Mouse (Mus musculus) neutrophil, adult 5-6 weeks (primary cell): ENCODE results near the gene Atp1b2. TPM values are rescaled to one million over a fixed set of nuclear protein-coding genes. Genes with fewer than 3 reads are reported as not detected.
A peak's percentile ranks its signal among the peaks of the same experiment; 100 is the strongest.

Experiments used
- ATAC-seq: fragments of 151-379, 151-347 bp; 2 replicates; pipeline ENCODE4 v1.8.0; 2017; ENCODE audit warnings: mild to moderate bottlenecking, moderate TSS enrichment; ENCODE audit not compliant: insufficient number of reproducible peaks, poor library complexity, low FRiP score, severe bottlenecking; ENCODE audit errors: extremely low read depth
- total RNA-seq: library from RNA; stranded (forward); fragments of 200-1000 nt; gene quantifications from 2 replicates; pipeline ENCODE4 v1.2.3, GENCODE M21; 2017

The Atp1b2 gene
- total RNA-seq, 1 experiment from 2014 or later = not detected

DNA sequence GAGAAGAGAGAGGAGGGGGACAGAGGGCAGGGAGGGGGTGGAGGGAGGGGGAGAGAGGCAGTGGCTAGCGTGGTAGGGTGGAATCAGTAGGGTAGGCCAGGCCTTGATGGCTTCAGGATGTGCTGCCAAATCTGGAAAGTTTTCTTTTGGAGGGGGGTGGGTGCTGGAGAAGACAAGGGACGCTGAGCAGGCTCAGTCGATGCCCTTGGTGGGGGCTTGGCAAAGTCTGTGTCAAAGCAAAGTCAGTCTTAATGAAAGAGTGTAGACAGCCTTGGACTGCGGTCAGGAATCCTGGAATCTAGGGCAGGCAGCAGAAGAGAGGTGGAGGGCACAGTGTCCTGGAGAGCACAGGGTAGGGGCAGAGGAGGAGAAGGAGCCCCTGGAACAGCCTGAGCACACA lies 5.2 kb upstream of the Atp1b2 start:
- ATAC-seq = no peak

DNA sequence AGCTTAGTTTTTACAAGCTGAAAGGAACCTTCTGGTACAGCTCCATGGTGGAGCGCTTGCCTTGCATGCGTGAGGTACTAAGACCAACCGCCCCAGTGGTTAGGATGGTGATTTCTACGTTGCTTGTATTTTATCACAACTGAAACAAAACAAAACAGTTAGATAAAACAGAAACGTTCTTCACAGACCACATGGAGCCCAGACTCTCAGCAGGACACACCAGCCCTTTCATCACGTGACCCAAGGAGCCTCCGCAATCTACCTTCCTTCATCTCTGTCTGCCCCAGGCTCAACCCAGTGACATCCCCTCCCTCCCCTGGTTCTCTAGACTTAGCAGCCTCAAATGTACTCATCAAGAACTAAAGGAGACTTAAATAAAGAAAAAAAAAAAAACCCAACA lies 3.7 kb upstream of the Atp1b2 start:
- no peak for ATAC-seq

DNA sequence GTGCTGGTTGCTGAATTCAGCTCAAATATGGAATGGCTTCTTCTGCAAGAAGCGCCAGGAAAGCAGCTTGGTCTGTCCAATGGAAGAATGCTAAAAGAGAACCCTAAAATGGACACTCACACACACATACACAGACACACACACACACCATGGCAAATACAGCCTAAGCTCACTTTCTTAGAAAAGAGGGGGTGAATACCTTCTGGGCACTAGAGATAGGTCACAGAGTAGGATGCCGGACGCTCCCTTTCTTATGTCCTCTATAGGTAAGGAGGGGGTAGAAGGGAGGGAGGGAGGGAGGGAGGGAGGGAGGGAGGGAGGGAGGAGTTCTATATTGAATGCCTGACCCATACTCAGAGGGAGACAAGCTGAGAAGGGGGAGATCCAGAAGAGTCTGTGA lies 2.8 kb upstream of the Atp1b2 start:
- ATAC-seq = no peak

DNA sequence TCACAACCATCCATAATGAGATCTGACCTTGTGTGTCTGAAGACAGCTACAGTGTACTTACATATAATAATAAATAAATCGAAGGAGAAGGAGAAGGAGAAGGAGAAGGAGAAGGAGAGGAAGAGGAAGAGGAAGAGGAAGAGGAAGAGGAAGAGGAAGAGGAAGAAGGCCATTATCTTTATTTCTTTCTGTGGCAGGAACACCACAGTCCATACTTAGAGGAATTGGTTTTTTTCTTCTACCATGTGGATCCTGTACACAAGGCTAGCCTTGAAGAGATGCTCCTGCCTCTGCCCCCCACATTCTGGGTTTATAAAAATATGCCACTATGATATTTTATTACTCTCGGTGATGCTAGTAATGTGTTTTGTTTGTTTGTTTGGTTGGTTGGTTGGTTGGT lies 1.1 kb upstream of the Atp1b2 start:
- no peak for ATAC-seq

DNA sequence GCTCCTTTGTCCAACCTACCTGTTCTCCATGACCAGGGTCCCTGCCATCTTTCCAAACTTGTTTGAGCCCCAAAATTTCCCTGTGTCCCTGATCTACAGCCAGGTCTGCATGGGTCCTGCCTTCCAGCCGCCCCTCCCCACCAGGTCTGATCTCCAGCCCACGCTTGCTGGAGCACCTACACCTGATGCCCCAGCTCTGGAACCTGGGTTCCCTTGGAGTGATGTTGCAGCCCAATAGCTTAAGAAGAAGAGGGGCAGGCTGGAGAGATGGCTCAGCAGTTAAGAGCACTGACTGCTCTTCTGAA lies 701 bp upstream of the Atp1b2 start:
- no peak for ATAC-seq

DNA sequence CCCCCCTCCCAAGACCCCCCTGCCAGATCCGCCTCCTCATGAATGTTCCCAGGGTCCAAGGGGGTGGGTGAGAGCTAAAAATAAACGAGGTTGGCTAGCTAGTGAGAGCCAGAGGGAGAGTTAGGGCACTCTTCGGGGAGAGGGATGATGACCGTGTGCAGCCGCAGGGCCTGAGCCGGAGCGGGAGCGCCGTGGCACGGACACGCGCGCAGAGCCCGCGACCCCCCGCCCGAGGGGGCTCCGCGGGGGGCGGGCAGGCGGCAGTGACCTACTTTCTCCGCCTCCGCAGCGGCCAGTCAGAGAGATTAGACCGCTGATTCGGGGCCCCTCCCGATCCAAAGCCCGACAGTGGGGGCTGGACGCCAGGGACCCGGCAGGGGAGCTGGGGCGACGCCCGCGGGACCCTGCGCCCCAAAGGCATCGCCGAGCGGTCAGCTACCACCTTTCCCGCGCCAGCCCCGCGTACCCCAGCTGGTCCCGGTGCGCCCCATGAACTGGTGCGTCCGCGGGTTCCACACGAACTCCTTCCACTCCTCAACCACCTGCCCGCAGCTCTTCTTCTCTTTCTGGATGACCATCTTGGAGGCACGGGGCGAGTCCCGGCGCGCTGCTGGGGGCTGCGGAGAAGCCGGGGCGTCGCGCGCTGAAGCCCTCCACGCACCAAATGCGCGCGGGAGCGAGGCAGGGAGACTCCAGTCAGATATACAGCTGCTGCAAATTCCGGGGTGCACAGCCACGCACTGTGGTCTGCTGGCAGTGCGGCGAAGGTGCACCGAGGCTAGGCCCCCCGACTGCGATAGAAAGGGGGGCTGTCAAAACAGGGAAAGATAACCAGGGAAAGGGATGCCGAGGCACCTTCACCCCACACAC lies 712 bp downstream of the Atp1b2 start:
- ATAC-seq = no peak

DNA sequence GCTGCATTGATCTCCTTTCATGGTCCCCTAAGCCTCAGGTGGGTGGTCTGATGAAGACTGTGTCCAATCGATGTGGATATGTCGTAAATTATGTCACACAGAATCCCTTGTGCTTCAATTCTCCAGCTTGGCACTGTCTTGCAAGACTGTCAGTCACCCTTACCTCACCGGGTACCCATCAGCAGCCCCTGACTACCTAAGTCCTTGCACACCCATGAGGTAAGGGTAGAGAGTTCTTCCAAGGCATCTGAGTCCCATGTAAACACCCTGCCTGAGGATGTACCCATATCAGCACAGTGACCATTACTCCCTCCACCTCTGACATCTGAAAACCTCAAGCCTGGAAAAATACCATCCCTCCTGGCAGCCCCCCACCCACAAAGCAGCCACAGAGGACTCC lies 1.4 kb downstream of the Atp1b2 start:
- ATAC-seq = no peak

DNA sequence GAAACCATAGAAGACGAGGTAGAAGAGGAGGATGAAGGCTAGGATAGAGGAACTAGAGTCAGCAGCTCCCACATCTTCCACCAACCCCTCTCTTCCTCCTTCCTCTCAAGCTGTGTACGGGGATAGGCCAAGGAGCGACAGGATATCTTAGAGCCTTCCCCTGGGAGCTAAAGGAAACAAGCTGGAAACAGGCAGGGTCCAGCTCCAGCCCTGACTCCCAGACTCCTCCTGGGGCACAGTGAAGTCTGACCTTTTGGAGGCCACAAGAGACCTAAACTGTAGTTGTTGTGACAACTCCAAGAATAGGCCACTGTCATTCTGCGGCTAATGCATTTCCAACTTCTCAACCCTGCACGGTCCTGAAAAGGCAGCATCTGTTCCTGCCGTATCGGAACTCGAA lies 2.2 kb downstream of the Atp1b2 start:
- ATAC-seq = no peak

DNA sequence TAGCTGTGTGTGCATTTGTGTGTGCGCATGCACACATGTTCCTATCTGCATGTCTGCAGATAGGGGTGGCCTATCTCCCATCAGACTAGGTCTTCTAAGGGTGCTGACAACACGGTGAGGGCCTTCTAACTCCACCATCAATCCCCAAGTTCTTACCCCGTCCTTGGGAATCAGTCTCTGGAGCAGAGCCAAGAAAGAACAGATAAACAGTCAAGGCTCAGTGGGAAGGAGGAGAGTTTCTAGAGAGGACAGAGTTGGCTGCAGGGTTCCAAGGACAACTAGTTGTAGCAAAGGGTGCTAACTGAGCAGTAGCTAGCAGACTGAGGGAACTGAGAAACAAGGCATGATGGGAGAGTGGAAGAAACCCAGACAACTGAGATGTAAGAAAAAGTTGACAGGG lies 4.0 kb downstream of the Atp1b2 start:
- ATAC-seq = no peak

DNA sequence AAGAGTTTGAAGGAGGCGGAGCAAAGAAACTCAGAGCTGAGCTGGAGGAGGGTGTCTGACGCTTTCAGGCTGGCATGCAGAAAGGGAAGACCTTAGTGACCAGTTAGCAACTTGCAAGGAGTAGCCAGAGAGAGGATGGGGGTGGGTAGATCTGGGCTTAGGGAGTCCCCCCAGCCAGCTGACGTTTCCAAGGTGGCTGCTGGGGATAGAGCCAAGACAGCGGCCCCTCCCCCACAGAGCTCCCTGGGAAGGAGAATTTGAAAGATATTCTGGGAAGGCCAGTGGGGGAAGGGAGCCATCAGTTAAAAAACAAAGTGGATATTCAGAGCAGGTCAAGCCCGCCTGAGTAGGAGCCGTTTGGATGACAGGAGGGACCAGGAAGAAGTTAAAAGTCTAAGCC lies 5.6 kb downstream of the Atp1b2 start:
- ATAC-seq = no peak

DNA sequence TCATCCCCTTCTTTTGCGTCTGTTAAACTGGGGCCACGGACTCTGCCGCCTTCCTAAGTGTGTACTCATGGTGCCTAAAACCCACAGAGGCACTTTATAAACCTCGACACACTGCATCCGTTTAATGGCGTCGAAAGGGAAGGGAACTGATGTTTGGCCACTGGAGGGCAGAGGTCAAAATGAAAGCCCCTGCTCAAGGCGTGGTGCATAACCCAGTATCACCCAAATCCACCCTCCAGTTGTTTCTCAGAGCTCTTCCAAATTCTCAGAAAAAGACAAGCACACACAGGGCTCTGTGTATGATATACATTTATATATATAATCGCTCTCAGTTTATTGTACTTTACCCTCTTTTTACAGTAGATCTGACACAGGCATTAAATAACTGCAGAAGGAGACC lies 6.3 kb downstream of the Atp1b2 start:
- no peak for ATAC-seq

DNA sequence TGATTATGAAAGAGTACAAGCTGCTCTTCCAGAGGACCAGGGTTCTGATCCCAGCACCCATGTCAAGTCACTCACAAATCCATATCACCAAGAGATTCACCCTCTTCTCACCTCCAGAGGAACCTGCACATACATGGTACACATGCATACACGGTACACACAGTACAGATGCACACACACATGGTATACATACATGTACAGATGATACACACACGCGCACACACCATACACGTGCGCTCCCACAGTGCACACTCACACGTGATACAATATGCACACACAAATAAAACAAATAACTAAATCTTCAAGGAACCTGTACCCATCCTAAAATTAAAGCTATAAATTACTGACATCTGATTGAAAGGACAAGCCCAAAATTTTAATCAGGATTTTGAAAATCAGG lies 10.9 kb downstream of the Atp1b2 start:
- ATAC-seq = no peak

DNA sequence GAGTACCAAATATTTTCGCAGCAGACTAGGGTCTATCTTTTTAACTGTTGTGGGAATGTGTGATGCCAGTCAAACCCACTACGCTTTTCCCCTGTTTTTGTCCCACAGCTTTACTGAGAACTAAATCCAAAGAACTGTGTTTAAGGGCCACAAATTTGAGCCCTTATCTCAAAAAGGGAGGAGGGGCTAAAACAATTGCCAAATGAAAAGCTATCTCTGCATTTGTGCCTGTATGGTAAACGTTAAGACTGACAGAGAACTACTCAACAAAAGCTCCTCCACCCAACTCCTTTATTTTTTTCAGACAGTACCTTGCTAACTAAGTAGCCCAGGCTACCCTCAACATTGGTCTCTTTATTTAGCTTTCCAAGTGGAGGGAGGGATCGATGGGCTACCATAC lies 12.9 kb downstream of the Atp1b2 start:
- ATAC-seq = no peak

DNA sequence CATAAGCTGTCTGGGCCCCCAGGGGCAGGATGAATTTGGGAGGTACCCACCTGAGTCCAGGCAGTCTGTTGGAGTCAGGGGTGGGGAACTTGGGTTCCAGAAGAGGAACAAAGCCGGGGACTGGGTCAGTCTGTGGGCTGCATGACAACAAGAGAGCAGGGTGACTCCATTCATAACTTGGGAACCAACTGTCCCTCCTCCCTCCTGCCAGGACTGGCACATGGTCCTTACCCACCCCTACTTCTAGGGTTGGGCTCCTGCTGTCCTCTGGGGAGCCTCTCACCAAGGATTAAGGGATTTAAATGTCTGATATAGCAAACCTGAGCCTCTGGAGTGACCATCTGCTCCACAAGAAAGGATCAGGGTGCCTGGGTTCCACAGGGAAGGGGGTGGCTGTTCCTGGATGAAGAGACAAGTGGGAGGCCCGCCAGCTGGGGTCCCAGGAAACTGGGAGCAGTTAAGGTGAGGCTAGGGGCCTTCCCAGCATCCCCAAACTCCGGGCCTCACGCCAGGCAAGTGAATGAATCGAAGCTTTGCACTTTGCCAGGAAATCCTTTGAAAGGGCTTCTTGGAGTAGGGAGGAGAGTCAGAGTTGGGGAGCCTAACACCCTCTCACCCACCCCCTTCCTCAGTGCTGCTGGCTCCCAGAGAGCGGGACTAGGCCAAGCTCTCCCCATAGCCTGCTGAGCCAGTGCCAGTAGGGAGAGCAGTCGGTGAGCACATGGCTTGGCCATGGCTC lies 13.7 kb downstream of the Atp1b2 start:
- ATAC-seq = no peak

DNA sequence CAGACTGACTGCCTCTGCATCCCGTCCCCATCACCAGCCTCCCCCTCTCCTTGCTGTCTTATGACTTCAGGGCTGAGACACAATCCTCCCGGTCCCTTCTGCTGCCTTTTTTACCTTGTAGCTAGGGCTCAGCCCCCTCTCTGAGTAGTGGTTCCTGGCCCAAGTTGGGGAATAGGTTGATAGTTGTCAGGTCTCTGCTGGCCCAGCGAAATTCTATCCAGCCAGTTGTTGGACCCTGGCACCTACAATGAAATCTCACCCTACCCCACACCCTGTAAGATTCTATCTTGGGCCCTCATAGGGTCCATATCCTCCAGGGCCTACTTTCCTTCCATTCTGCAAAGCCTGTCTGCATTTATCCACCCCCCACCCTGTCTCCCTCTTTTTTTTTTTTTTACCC lies 14.3 kb downstream of the Atp1b2 start:
- ATAC-seq = no peak

DNA sequence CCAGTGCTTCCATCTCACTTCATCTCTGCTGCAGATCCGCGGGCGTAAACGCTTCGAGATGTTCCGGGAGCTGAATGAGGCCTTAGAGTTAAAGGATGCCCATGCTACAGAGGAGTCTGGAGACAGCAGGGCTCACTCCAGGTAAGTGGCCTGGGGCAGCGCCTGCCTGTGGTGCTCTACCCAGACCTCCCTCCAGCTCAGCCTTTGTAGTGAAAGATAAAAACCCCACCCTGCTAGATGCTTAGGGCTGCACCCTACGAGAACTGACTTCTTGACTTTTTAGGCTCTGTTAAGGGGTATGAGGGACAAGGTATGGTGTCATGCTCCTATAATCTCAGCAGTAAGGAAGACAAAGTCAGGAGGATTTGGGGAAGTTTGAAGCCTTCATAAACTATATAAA lies 15.1 kb downstream of the Atp1b2 start:
- ATAC-seq = no peak

DNA sequence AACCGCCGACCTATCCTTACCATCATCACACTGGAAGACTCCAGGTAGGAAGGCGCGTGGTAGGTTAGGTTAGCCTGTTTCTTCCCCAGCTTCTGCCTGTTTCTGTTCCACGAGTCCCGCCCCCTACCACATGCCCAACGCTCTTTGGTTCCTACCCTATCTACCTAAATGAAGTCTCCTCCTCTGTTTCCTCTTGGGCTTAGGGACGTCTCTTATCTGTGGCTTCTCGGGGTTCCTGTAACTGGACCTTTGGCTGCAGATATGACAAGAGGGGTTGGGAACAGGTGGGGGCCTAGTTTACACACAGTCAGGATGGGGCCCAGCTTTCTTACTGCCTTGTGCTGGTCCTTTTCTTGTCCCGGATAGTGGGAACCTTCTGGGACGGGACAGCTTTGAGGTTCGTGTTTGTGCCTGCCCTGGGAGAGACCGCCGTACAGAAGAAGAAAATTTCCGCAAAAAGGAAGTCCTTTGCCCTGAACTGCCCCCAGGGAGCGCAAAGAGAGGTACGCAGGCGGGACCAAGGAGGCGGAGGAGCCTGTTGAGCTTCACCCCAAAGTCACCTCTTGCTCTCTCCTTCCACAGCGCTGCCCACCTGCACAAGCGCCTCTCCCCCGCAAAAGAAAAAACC lies 16.4 kb downstream of the Atp1b2 start:
- no peak for ATAC-seq

DNA sequence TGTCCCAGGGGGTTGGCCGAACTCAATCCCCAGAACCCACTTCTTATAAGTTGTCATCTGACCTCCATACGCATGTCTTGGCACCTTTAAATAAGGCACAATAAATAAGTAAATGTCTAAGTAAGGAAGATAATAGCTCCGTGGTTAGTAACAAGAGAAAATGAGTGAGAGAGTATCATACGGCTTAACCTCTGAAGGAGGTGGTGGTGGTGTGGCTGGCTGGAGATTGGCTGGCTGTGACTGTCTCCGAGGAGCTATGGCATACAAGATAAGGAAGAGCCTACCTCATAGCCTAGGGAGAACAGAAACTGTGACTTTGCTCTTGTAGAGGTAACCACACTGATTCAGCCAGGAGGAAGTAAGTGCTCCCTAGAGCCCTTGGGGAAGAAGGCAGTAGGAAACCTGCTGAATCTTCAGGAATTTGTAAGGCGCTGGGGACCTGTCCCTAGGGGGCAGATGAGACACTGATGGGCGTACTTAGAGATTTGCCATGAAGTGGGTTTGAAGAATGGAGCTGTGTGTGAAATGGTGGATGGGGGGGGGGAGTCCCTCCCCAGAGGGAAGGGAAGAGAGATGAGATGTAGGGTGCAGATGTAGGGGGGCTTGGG lies 19.9 kb downstream of the Atp1b2 start:
- ATAC-seq = peak; percentile 21; the same call in 1 of the 2 replicates

DNA sequence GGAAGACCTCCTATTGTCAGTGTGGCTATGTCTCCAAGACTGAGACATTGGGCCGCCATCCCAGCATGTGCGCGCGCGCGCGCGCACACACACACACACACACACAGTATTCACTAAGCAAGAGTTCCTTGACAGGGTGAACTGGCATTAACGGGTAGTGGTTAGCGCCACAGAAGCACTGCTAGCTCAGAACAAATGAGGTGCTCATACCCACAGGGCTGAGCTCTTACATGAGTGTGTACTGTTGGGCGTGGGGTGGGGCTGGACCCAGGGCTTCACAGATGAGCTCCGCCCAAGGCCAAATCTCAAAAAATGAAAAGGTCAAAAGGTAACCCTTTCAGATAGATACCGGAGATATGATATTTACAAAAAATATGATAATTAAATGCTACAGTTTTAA lies 20.8 kb downstream of the Atp1b2 start:
- no peak for ATAC-seq

DNA sequence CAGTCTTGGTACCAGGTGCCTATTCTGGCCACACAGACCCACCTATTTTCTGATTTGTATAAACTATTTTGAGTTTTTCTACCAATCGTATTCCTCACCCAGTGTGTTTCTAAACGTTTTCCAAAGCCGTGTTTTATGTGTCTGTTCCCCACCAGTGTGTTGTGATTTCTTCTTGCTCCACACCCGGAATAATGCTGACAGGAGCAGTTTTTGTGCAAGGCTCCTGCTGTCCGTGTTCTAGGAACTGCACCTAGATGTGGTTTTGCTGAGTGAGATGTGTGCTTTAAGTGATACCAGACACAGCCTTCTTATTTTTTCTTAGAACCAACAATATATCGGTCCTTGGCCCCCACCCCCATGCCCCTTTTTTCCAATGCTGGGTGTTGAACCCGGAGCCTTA lies 21.7 kb downstream of the Atp1b2 start:
- no peak for ATAC-seq
